Mouse (Mus musculus) G1E (cell line): ENCODE results near the gene Tenm2.

Experiments used
- CTCF ChIP-seq: IDR thresholded peaks from 2 replicates; pipeline ENCODE4 v1.5.1; 2012; ENCODE audit warnings: low read depth, low read length, inconsistent platforms, mixed read lengths
- GATA1 ChIP-seq: IDR thresholded peaks from 2 replicates; pipeline ENCODE4 v1.6.1; 2012; ENCODE audit warnings: borderline replicate concordance, low read length, inconsistent platforms, mixed read lengths
- TAL1 ChIP-seq: conservative IDR thresholded peaks from 2 replicates; pipeline ENCODE4 v1.6.1; 2012; ENCODE audit warnings: low read depth, low read length, inconsistent platforms, mixed read lengths

GRCm38 (mm10) chr11:36671196-36671595, 564.6 kb downstream of the Tenm2 start:
- TF ChIP-seq CTCF (no peak), GATA1 (no peak), TAL1 (no peak)
